Mouse (Mus musculus): ENCODE results near the gene Scg3. TPM values are rescaled to one million over a fixed set of nuclear protein-coding genes. Genes with fewer than 3 reads are reported as not detected.
"Not testable (repeated sequence)": the region's sequence is repeated elsewhere in the genome, so short reads cannot be mapped to it uniquely, and the experiment has no call there.

The Scg3 gene
- total RNA-seq (2015; ENCODE audit: low replicate concordance) (not detected in 2 replicates), total RNA-seq (2017; ENCODE audit: low replicate concordance) (0.84 TPM in 1 of 2 replicates, not detected in the other)

GRCm38 (mm10) chr9:75683426-75684191, at the start of gene Scg3:
Scg3 (minus strand) TSS chr9:75684056.
- ATAC-seq (replicated peaks; ENCODE audit: low FRiP score, poor library complexity, severe bottlenecking): no peak

- ATAC-seq (replicated peaks; ENCODE audit: low FRiP score, poor library complexity, severe bottlenecking): no peak; the same call in 1 of the 2 replicates
Measured at GRCm38 (mm10) chr9:75719952-75720687, 36.3 kb upstream of the Scg3 start.

GRCm38 (mm10) chr9:75719481-75719880, 35.6 kb upstream of the Scg3 start:
- ATAC-seq (replicated peaks; ENCODE audit: low FRiP score, poor library complexity, severe bottlenecking): no peak

- no peak for ATAC-seq (replicated peaks; ENCODE audit: low FRiP score, poor library complexity, severe bottlenecking)
Measured at GRCm38 (mm10) chr9:75684772-75685171, 916 bp upstream of the Scg3 start.

GRCm38 (mm10) chr9:75684292-75684691, 436 bp upstream of the Scg3 start:
- ATAC-seq (replicated peaks; ENCODE audit: low FRiP score, poor library complexity, severe bottlenecking): no peak

GRCm38 (mm10) chr9:75680606-75681005, 3.2 kb downstream of the Scg3 start:
- ATAC-seq (replicated peaks; ENCODE audit: low FRiP score, poor library complexity, severe bottlenecking): no peak

GRCm38 (mm10) chr9:75679629-75680028, 4.2 kb downstream of the Scg3 start:
- no peak for ATAC-seq (replicated peaks; ENCODE audit: low FRiP score, poor library complexity, severe bottlenecking)

GRCm38 (mm10) chr9:75678341-75678740, 5.5 kb downstream of the Scg3 start:
- ATAC-seq (replicated peaks; ENCODE audit: low FRiP score, poor library complexity, severe bottlenecking): no peak

GRCm38 (mm10) chr9:75676226-75676625, 7.6 kb downstream of the Scg3 start:
- ATAC-seq (replicated peaks; ENCODE audit: low FRiP score, poor library complexity, severe bottlenecking): no peak

GRCm38 (mm10) chr9:75672769-75673168, 11.1 kb downstream of the Scg3 start:
- no peak for ATAC-seq (replicated peaks; ENCODE audit: low FRiP score, poor library complexity, severe bottlenecking)

- no peak for ATAC-seq (replicated peaks; ENCODE audit: low FRiP score, poor library complexity, severe bottlenecking)
Measured at GRCm38 (mm10) chr9:75666612-75667011, 17.2 kb downstream of the Scg3 start.

GRCm38 (mm10) chr9:75665364-75665763, 18.5 kb downstream of the Scg3 start:
- no peak for ATAC-seq (replicated peaks; ENCODE audit: low FRiP score, poor library complexity, severe bottlenecking)

GRCm38 (mm10) chr9:75660917-75661316, 22.9 kb downstream of the Scg3 start:
- no peak for ATAC-seq (replicated peaks; ENCODE audit: low FRiP score, poor library complexity, severe bottlenecking)

- ATAC-seq (replicated peaks; ENCODE audit: low FRiP score, poor library complexity, severe bottlenecking): not testable (repeated sequence)
Measured at GRCm38 (mm10) chr9:75656456-75656855, 27.4 kb downstream of the Scg3 start.

- ATAC-seq (replicated peaks; ENCODE audit: low FRiP score, poor library complexity, severe bottlenecking): no peak
Measured at GRCm38 (mm10) chr9:75653981-75654911, 29.6 kb downstream of the Scg3 start.

- no peak for ATAC-seq (replicated peaks; ENCODE audit: low FRiP score, poor library complexity, severe bottlenecking)
Measured at GRCm38 (mm10) chr9:75645405-75645804, 38.5 kb downstream of the Scg3 start.

- no peak for ATAC-seq (replicated peaks; ENCODE audit: low FRiP score, poor library complexity, severe bottlenecking)
Measured at GRCm38 (mm10) chr9:75634226-75634625, 49.6 kb downstream of the Scg3 start.

- no peak for ATAC-seq (replicated peaks; ENCODE audit: low FRiP score, poor library complexity, severe bottlenecking)
Measured at GRCm38 (mm10) chr9:75633603-75634002, 50.3 kb downstream of the Scg3 start.

GRCm38 (mm10) chr9:75632902-75633301, 51.0 kb downstream of the Scg3 start:
- ATAC-seq (replicated peaks; ENCODE audit: low FRiP score, poor library complexity, severe bottlenecking): no peak

- no peak for ATAC-seq (replicated peaks; ENCODE audit: low FRiP score, poor library complexity, severe bottlenecking)
Measured at GRCm38 (mm10) chr9:75632111-75632510, 51.7 kb downstream of the Scg3 start.

Measured in erythroblast, adult 5-6 weeks (primary cell).